Mouse (Mus musculus): ENCODE data around the gene Pigs. TPM values are rescaled to one million over a fixed set of nuclear protein-coding genes. Genes with fewer than 3 reads are reported as not detected.

Gene Pigs
- polyA plus RNA-seq, 1 experiment from 2014 or later = 84.9 TPM

DNA sequence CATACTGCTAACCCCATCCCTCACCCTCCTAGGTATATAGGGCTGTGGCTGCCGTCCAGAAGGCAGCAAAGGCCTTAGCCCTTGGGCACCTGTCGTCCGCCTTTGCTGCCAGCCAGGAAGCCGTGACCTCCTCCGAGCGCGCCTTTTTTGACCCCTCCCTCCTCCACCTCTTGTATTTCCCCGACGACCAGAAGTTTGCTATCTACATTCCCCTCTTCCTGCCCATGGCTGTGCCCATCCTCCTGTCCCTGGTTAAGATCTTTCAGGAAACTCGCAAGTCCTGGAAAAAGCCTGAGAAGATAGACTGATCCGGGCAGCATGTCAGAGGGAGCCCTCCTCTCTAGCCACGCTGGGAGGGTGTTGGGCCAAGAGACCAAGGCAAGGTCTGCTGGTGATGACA is 13.5 kb downstream of the Pigs start:
- Histone ChIP-seq H3K4me2 (replicated peaks) (no peak overlapping the region), H3K27ac (replicated peaks) (no peak overlapping the region), H3K27me3 (no peaks in the 10 kb centered on the region), H3K9ac (no peak overlapping the region), H3K4me3 (replicated peaks) (no peak overlapping the region), H3K36me3 (peaks cover 36% of the 10 kb centered on the region), H3K9me3 (replicated peaks) (no peaks in the 10 kb centered on the region), H3K4me1 (peaks cover 33% of the 10 kb centered on the region)
- no peak for ATAC-seq (ENCODE audit: insufficient number of reproducible peaks, low FRiP score, low TSS enrichment, low read depth)
- WGBS = 74% methylated on average over 12 of the region's 12 CpGs

DNA sequence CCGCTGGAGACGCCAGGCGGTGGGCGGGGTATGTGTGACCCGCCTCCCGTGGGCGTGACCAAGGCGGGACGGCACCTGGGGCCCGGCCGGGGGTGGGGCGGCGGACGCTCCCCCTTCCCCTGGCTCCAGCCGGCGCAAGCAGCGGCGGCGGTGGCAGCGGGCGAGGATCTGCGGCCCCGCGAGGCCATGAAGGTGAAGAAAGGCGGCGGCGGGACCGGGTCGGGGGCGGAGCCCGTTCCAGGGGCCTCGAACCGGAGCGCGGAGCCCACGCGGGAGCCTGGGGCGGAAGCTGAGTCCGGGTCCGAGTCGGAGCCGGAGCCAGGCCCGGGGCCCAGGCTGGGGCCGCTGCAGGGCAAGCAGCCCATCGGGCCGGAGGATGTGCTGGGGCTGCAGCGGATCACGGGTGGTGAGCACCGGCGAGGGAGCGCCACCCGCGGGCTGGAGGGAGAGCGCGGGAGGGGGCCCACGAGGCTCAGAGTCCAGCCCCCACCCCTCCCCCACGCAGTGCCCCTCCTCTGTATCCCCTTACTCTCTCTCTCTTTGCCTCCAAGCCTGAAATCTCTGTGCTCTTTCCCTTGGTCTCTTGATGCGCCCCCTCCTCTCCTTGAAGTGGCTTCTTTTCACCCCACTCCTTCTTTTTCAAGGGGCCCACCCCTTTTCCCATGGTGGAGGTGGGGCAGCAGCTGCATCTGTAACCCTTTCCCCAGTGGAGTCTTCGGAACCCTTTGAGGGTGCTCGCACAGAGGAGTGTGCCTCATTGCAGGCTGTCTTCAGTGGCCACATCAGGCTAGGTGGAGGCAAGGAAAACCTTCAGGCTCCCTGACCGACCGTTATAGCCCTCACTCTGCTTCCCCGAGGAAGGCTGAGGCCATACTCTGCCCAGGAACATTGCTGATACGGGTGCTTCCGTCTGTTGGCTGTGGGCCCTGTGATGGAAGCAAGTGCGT is 15.4 kb downstream of the Pigs start, which contains the start of gene Unc119:
TSS of gene Unc119 (plus strand) at position 102 of the 947 bp plus-strand sequence.
- H3K27me3 ChIP-seq = no peaks in the 10 kb centered on the region
- H3K36me3 ChIP-seq = peaks cover 34% of the 10 kb centered on the region
- peak within 1 kb of the TSS; percentile 90 for H3K9ac ChIP-seq
- peak; percentile 83 for ATAC-seq (ENCODE audit: insufficient number of reproducible peaks, low FRiP score, low TSS enrichment, low read depth)
- H3K9me3 ChIP-seq (replicated peaks) = no peaks in the 10 kb centered on the region
- peak within 1 kb of the TSS; percentile 91 for H3K27ac ChIP-seq (replicated peaks)
- peak within 1 kb of the TSS; percentile 90 for H3K4me3 ChIP-seq (replicated peaks)
- 1% methylated on average over 56 of the region's 66 CpGs for WGBS
- peak within 1 kb of the TSS; percentile 84 for H3K4me2 ChIP-seq (replicated peaks)
- peaks cover 44% of the 10 kb centered on the region for H3K4me1 ChIP-seq

DNA sequence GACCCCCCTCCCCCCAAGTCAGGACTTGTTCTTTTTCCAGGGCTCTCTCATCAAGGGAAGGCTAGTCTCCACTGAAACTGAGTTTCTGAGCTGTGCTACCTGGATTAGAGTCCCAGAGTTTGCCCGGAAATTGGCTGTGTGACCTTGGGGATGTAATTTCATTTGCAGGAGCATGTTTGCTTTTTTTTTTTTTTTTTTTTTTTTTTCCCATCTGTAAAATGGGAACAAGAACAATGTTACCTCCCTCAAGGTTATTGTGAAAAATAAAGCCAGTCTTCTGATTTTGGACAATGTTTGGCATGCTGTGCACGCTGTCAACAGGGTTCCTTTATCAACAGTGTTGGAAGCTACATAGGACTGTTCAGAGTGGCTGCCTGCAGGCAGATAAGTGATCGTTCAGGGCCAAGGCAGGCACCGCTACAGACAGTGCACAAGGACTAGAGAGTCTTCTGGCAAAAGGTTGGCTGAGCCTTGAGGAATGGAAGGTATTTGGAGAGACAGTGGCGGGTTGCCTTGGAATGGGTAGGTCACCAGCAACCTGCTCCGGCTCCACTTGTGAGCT is 16.2 kb downstream of the Pigs start:
- peaks cover 44% of the 10 kb centered on the region for H3K4me1 ChIP-seq
- no peaks in the 10 kb centered on the region for H3K27me3 ChIP-seq
- no peak for ATAC-seq (ENCODE audit: insufficient number of reproducible peaks, low FRiP score, low TSS enrichment, low read depth)
- H3K9me3 ChIP-seq (replicated peaks) = no peaks in the 10 kb centered on the region
- H3K27ac ChIP-seq (replicated peaks) = 0 out of 2 replicates have a peak overlapping the region, but pooled peaks have one; percentile 8
- peaks cover 30% of the 10 kb centered on the region for H3K36me3 ChIP-seq
- H3K4me3 ChIP-seq (replicated peaks) = peak overlapping the region; percentile 90
- WGBS = 62% methylated on average over 6 of the region's 6 CpGs
- H3K4me2 ChIP-seq (replicated peaks) = peak overlapping the region; percentile 84
- H3K9ac ChIP-seq = no peak overlapping the region

DNA sequence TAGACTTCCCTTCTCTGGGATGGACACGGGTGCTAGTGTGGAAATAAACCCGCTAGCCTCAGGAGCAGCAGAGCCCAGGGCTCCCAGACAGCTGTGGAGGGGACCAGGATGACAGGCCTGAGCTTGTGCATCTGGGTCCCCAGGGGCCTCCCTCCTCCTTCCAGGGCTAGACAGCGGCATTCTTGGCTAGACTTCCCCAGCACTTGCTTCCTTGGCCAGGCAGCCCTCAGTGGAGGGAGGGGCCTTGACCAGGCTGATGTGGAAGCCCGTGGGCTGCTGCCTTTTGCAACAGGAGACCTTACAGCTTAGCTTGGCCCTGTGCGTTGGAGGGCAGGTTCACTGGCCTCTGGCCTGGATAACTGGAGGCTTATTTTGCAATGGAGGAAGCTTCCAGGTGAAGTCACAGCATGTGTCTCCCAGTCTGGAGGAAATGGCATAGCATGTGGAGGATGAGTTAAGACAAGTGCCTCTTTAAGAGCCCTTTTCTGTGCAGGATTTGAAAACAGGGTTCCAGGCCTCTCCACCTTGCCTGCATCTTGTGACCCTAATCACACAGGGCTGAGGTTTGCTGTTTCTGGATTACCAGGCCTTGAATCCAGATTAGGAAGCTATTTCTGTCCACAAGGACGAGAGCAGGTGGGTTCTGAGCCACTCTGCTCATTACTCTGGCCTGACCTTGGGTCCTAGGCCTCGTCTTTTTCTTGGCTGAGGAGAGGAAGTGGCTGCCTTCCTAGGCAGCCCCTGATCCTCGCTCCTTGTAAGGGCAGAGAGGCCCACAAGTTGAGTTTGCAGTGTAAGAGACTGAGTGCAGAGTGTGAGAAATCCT is 16.9 kb downstream of the Pigs start:
- H3K27ac ChIP-seq (replicated peaks) = peak overlapping the region; percentile 8; the same call in 1 of the 2 replicates
- 0 out of 2 replicates have a peak overlapping the region, but pooled peaks have one; percentile 0 for H3K4me3 ChIP-seq (replicated peaks)
- no peak overlapping the region for H3K9ac ChIP-seq
- ATAC-seq (ENCODE audit: insufficient number of reproducible peaks, low FRiP score, low TSS enrichment, low read depth) = no peak
- H3K9me3 ChIP-seq (replicated peaks) = no peaks in the 10 kb centered on the region
- no peaks in the 10 kb centered on the region for H3K27me3 ChIP-seq
- peak overlapping the region; percentile 84 for H3K4me2 ChIP-seq (replicated peaks)
- H3K4me1 ChIP-seq = peaks cover 44% of the 10 kb centered on the region
- H3K36me3 ChIP-seq = peaks cover 23% of the 10 kb centered on the region
- WGBS = 35% methylated on average over 8 of the region's 8 CpGs

DNA sequence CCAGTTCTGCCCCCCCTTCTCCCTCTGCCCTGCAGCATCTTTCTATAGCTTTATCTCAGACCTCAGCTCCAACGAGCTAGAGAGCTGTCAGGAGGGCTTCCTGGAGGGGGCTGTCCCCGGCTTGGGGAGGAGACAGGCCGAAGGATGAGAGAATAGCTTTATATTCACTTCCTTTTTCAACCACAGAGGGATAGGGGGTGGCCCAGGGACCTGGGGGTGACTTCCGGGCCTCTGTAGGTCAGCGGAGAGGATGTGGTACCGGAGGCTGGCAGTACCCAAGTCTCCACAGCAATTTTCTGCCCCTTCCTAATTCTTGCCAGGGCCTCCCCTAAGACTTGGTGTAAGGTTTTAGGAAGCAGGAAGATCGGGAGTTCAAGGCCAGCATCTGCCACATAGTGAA is 17.6 kb downstream of the Pigs start:
- Histone ChIP-seq H3K9me3 (replicated peaks) (no peaks in the 10 kb centered on the region), H3K4me1 (peaks cover 44% of the 10 kb centered on the region), H3K4me3 (replicated peaks) (no peak overlapping the region), H3K27ac (replicated peaks) (0 out of 2 replicates have a peak overlapping the region, but pooled peaks have one; percentile 8), H3K27me3 (no peaks in the 10 kb centered on the region), H3K4me2 (replicated peaks) (no peak overlapping the region), H3K9ac (no peak overlapping the region), H3K36me3 (peaks cover 18% of the 10 kb centered on the region)
- ATAC-seq (ENCODE audit: insufficient number of reproducible peaks, low FRiP score, low TSS enrichment, low read depth) = no peak
- 71% methylated on average over 7 of the region's 7 CpGs for WGBS

DNA sequence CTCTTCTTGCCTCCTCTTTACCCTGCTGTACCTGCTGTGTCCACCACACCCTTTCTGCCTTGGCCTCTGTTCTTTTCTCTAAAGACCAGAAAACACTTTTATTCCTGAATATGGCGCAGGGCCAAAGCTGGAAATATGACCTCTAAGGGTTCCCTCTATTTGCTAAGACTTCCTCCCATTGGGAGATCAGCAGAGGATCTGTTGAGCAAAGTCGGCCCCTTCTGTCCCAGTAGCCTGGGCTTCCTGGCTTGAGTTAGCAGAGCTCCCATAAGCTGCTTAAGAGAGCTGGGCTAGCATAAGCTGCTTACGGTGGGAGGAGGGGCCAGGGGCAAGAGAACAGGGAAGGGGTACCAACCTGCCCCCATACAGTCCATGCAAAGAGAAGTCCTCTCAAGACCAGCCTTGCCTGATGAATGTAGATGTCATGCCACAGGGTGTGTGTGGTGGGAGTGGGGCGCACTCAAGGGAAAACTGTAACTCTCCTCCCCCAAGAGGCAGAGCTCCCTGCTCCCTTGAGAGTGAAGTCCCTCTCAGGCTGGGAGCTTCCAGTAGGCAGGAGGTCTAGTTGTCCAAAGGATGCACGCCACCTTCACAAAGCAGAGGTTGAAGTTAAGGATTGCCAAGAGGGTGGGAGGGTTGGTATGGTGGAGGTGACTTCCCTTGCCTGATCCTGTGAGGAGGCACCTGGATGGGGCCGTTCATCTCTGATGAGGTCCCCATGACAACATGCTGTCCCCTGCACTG is 18.3 kb downstream of the Pigs start:
- H3K9me3 ChIP-seq (replicated peaks) = no peaks in the 10 kb centered on the region
- no peak overlapping the region for H3K9ac ChIP-seq
- no peak overlapping the region for H3K4me2 ChIP-seq (replicated peaks)

DNA sequence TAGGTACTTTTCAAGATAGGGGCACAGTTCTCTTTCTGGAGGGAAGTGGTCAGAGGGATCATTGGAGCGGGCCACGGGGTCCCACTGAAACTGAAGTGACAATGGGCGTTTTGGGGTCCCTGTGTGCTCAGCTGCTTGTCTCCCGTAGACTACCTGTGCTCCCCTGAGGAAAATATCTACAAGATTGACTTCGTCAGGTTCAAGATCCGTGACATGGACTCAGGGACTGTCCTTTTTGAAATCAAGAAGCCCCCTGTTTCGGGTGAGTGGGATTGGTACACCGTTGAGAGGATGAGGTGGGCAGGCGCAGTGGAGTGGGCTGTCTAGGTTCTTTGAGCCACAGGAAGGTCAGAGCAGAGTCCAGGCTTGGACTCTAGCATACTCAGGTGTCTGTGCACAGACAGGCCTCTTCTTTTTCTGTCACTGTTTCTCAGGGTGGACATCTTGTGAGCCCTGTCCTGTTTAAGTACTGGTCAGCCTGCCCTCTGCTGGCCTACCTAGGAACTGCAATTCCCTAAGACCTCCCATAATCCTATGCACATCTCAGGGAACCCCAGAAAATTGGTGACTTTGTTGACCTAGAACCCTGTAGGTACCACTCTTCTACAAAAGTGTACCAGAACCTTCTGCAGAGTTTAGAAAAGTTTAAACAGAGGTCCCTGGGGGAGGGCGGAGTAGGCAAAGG is 19.0 kb downstream of the Pigs start:
- ATAC-seq (ENCODE audit: insufficient number of reproducible peaks, low FRiP score, low TSS enrichment, low read depth) = no peak
- Histone ChIP-seq H3K27ac (replicated peaks) (no peak overlapping the region), H3K9me3 (replicated peaks) (no peaks in the 10 kb centered on the region), H3K4me2 (replicated peaks) (no peak overlapping the region), H3K36me3 (peaks cover 12% of the 10 kb centered on the region), H3K4me3 (replicated peaks) (no peak overlapping the region), H3K9ac (no peak overlapping the region), H3K27me3 (no peaks in the 10 kb centered on the region), H3K4me1 (peaks cover 44% of the 10 kb centered on the region)
- 92% methylated on average over 10 of the region's 10 CpGs for WGBS

More for the DNA sequence above, 18.3 kb downstream of the Pigs start:
- Histone ChIP-seq H3K27me3 (no peaks in the 10 kb centered on the region), H3K27ac (replicated peaks) (0 out of 2 replicates have a peak overlapping the region, but pooled peaks have one; percentile 8), H3K4me1 (peaks cover 44% of the 10 kb centered on the region), H3K4me3 (replicated peaks) (no peak overlapping the region), H3K36me3 (peaks cover 12% of the 10 kb centered on the region)
- WGBS = 66% methylated on average over 6 of the region's 6 CpGs
- ATAC-seq (ENCODE audit: insufficient number of reproducible peaks, low FRiP score, low TSS enrichment, low read depth) = no peak

DNA sequence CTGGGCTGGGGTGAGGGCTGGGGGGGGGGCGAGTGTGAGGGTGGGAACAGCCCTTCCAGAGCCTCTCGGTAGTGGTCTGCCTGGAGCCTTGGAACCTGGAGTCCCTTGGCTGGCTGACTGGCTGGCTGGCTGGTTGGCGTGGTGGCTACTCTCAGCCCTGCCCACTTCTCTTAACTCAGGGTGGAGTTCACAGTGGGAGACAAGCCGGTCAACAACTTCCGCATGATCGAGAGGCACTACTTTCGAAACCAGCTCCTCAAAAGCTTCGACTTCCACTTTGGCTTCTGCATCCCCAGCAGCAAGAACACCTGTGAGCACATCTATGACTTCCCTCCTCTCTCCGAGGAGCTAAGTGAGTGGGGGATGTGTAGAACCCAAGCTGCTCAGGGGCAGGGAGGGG is 19.7 kb downstream of the Pigs start:
- 79% methylated on average over 9 of the region's 9 CpGs for WGBS
- no peak for ATAC-seq (ENCODE audit: insufficient number of reproducible peaks, low FRiP score, low TSS enrichment, low read depth)
- no peak overlapping the region for H3K9ac ChIP-seq
- no peak overlapping the region for H3K27ac ChIP-seq (replicated peaks)
- H3K4me3 ChIP-seq (replicated peaks) = no peak overlapping the region
- H3K4me1 ChIP-seq = peaks cover 42% of the 10 kb centered on the region
- no peak overlapping the region for H3K4me2 ChIP-seq (replicated peaks)
- H3K36me3 ChIP-seq = peaks cover 12% of the 10 kb centered on the region
- H3K9me3 ChIP-seq (replicated peaks) = no peaks in the 10 kb centered on the region
- no peaks in the 10 kb centered on the region for H3K27me3 ChIP-seq

DNA sequence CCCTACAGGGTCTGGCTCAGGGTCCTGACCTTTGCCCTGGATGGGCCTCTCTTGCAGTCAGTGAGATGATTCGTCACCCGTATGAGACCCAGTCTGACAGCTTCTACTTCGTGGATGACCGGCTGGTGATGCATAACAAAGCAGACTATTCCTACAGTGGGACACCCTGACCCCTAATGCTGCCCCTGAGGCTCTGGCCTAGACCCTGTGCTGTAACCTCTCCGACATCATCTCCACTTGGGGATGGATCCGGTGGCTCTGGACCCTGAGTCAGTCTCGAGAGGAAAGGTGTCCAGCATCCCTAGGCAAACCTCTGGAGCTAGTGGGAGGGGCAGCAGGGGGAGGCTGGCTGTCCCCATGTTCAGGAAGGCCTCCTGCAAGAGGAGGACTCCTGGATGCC is 20.3 kb downstream of the Pigs start:
- H3K4me3 ChIP-seq (replicated peaks) = no peak overlapping the region
- H3K27ac ChIP-seq (replicated peaks) = no peak overlapping the region
- H3K4me2 ChIP-seq (replicated peaks) = no peak overlapping the region
- no peak overlapping the region for H3K9ac ChIP-seq
- ATAC-seq (ENCODE audit: insufficient number of reproducible peaks, low FRiP score, low TSS enrichment, low read depth) = no peak
- no peaks in the 10 kb centered on the region for H3K27me3 ChIP-seq
- peaks cover 12% of the 10 kb centered on the region for H3K36me3 ChIP-seq
- H3K4me1 ChIP-seq = peaks cover 39% of the 10 kb centered on the region
- H3K9me3 ChIP-seq (replicated peaks) = no peaks in the 10 kb centered on the region
- 61% methylated on average over 7 of the region's 7 CpGs for WGBS

Data from embryonic facial prominence, embryonic 15.5 days (tissue).